Mouse (Mus musculus): ENCODE measurements at regions not wholly inside any gene's neighbourhood (a gene's known extent, or its start where the extent isn't known, plus 50 kb on each side); places are given as distances from the start of the nearest gene placed in this dataset.

- H3K4me3 ChIP-seq (ENCODE audit: low read depth, low read length) = no peak overlapping the region
- H3K27ac ChIP-seq (ENCODE audit: low read length) = no peak overlapping the region
- H3K27me3 ChIP-seq (ENCODE audit: control insufficient read depth, insufficient read depth, low read depth, low read length) = no peaks in the 10 kb centered on the region
- no peaks in the 10 kb centered on the region for H3K9me3 ChIP-seq (replicated peaks; ENCODE audit: control insufficient read depth, low read length, poor library complexity, severe bottlenecking)
- no peak overlapping the region for H3K4me2 ChIP-seq (ENCODE audit: low read length)
- no peak overlapping the region for H3K9ac ChIP-seq (ENCODE audit: low read depth, low read length)
- no peaks in the 10 kb centered on the region for H3K36me3 ChIP-seq (ENCODE audit: control insufficient read depth, insufficient read depth, low read length)
- ATAC-seq = no peak
- 90% methylated on average over 6 of the region's 6 CpGs for WGBS
- H3K4me1 ChIP-seq (ENCODE audit: control insufficient read depth, insufficient read depth, low read length) = 0 out of 2 replicates have a peak, but pooled peaks cover 5% of the 10 kb centered on the region
Measured at GRCm38 (mm10) chr1:77008001-77008400, 506.9 kb downstream of the Epha4 start.

GRCm38 (mm10) chr1:77010608-77011214, 504.2 kb downstream of the Epha4 start:
- H3K9ac ChIP-seq (ENCODE audit: low read depth, low read length) = no peak overlapping the region
- no peaks in the 10 kb centered on the region for H3K27me3 ChIP-seq (ENCODE audit: control insufficient read depth, insufficient read depth, low read depth, low read length)
- H3K9me3 ChIP-seq (replicated peaks; ENCODE audit: control insufficient read depth, low read length, poor library complexity, severe bottlenecking) = no peaks in the 10 kb centered on the region
- ATAC-seq = no peak
- H3K4me1 ChIP-seq (ENCODE audit: control insufficient read depth, insufficient read depth, low read length) = 0 out of 2 replicates have a peak, but pooled peaks cover 5% of the 10 kb centered on the region
- no peak overlapping the region for H3K4me3 ChIP-seq (ENCODE audit: low read depth, low read length)
- H3K27ac ChIP-seq (ENCODE audit: low read length) = no peak overlapping the region
- no peaks in the 10 kb centered on the region for H3K36me3 ChIP-seq (ENCODE audit: control insufficient read depth, insufficient read depth, low read length)
- no peak overlapping the region for H3K4me2 ChIP-seq (ENCODE audit: low read length)
- 52% methylated on average over 8 of the region's 8 CpGs for WGBS

DNA sequence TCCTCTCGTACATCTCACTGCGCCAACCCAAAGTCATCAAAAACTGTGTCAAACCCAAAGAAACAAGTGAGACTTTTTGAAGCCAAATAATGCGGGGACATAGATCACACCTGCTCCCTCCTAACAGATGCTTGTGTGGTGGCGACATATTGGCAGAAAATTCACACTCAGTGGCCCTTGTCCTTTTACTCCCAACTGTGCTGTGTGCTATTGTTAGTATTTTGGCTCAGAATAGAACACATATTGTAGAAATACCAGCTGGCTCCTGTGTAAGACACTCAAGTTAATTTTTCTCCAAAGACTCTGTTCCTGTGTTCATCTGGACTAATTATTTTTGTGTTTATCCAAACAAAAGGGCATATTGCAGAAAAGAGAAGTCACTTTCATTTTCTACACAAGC, 487.2 kb downstream of the Epha4 start:
- no peak for ATAC-seq

DNA sequence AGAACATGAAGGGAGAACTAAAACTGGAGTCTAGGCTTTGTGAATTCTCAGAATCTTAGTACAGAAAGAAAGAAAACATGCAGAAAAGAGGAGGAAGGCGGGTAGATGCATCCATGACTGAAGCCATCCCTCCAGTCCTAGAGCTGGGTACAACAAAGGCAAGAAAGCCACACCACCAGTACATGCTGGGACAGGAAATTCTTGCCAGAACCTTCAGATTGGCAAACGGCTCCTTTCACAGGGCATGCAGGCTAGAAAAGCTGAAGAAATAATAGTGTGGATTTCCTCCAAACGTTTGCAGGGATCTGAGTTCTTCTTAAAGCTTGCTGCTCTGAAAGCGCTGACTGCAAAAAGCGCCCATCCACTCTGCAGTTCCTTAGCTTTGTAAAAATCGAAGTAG, 486.7 kb downstream of the Epha4 start:
- no peak overlapping the region for H3K4me2 ChIP-seq (ENCODE audit: low read length)
- H3K27ac ChIP-seq (ENCODE audit: low read length) = no peak overlapping the region
- no peaks in the 10 kb centered on the region for H3K27me3 ChIP-seq (ENCODE audit: control insufficient read depth, insufficient read depth, low read depth, low read length)
- WGBS = 87% methylated on average over 6 of the region's 6 CpGs
- no peaks in the 10 kb centered on the region for H3K36me3 ChIP-seq (ENCODE audit: control insufficient read depth, insufficient read depth, low read length)
- no peaks in the 10 kb centered on the region for H3K4me1 ChIP-seq (ENCODE audit: control insufficient read depth, insufficient read depth, low read length)
- H3K9ac ChIP-seq (ENCODE audit: low read depth, low read length) = no peak overlapping the region
- ATAC-seq = no peak
- H3K4me3 ChIP-seq (ENCODE audit: low read depth, low read length) = no peak overlapping the region
- no peaks in the 10 kb centered on the region for H3K9me3 ChIP-seq (replicated peaks; ENCODE audit: control insufficient read depth, low read length, poor library complexity, severe bottlenecking)

More for the DNA sequence above, 487.2 kb downstream of the Epha4 start:
- Histone ChIP-seq H3K27ac (ENCODE audit: low read length) (no peak overlapping the region), H3K9ac (ENCODE audit: low read depth, low read length) (no peak overlapping the region), H3K4me2 (ENCODE audit: low read length) (no peak overlapping the region), H3K36me3 (ENCODE audit: control insufficient read depth, insufficient read depth, low read length) (no peaks in the 10 kb centered on the region), H3K4me3 (ENCODE audit: low read depth, low read length) (no peak overlapping the region), H3K9me3 (replicated peaks; ENCODE audit: control insufficient read depth, low read length, poor library complexity, severe bottlenecking) (no peaks in the 10 kb centered on the region), H3K27me3 (ENCODE audit: control insufficient read depth, insufficient read depth, low read depth, low read length) (no peaks in the 10 kb centered on the region), H3K4me1 (ENCODE audit: control insufficient read depth, insufficient read depth, low read length) (no peaks in the 10 kb centered on the region)
- 85% methylated on average over 4 of the region's 4 CpGs for WGBS

DNA sequence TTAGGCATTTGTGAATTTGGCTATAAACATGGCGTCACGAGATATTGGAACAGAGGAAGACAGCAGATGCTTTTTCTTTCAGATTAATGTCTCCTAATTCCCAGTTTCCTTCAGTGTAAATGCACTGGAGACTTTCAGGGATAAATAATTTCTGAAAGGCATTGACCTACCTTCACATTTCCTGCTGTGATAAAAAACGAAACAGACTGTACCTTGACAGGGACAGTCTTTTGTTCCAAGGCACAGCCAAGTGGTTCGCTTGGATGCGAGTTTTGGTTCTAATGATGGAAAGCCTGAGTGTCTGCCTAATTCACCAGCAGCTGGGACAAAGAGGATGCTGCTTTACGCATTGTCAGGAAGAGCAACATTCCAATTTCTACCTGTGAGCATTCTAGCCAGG, 485.8 kb downstream of the Epha4 start:
- no peak overlapping the region for H3K4me2 ChIP-seq (ENCODE audit: low read length)
- no peak overlapping the region for H3K27ac ChIP-seq (ENCODE audit: low read length)
- no peaks in the 10 kb centered on the region for H3K27me3 ChIP-seq (ENCODE audit: control insufficient read depth, insufficient read depth, low read depth, low read length)
- ATAC-seq = no peak
- H3K36me3 ChIP-seq (ENCODE audit: control insufficient read depth, insufficient read depth, low read length) = no peaks in the 10 kb centered on the region
- H3K9me3 ChIP-seq (replicated peaks; ENCODE audit: control insufficient read depth, low read length, poor library complexity, severe bottlenecking) = no peaks in the 10 kb centered on the region
- H3K4me3 ChIP-seq (ENCODE audit: low read depth, low read length) = no peak overlapping the region
- WGBS = 89% methylated on average over 6 of the region's 6 CpGs
- no peaks in the 10 kb centered on the region for H3K4me1 ChIP-seq (ENCODE audit: control insufficient read depth, insufficient read depth, low read length)
- no peak overlapping the region for H3K9ac ChIP-seq (ENCODE audit: low read depth, low read length)

GRCm38 (mm10) chr1:77043749-77044564, 470.9 kb downstream of the Epha4 start:
- H3K4me3 ChIP-seq (ENCODE audit: low read depth, low read length) = no peak overlapping the region
- no peaks in the 10 kb centered on the region for H3K9me3 ChIP-seq (replicated peaks; ENCODE audit: control insufficient read depth, low read length, poor library complexity, severe bottlenecking)
- no peaks in the 10 kb centered on the region for H3K4me1 ChIP-seq (ENCODE audit: control insufficient read depth, insufficient read depth, low read length)
- no peak for ATAC-seq
- WGBS = 85% methylated on average over 14 of the region's 14 CpGs
- H3K27me3 ChIP-seq (ENCODE audit: control insufficient read depth, insufficient read depth, low read depth, low read length) = no peaks in the 10 kb centered on the region
- no peak overlapping the region for H3K27ac ChIP-seq (ENCODE audit: low read length)
- H3K36me3 ChIP-seq (ENCODE audit: control insufficient read depth, insufficient read depth, low read length) = no peaks in the 10 kb centered on the region
- no peak overlapping the region for H3K4me2 ChIP-seq (ENCODE audit: low read length)
- H3K9ac ChIP-seq (ENCODE audit: low read depth, low read length) = no peak overlapping the region

DNA sequence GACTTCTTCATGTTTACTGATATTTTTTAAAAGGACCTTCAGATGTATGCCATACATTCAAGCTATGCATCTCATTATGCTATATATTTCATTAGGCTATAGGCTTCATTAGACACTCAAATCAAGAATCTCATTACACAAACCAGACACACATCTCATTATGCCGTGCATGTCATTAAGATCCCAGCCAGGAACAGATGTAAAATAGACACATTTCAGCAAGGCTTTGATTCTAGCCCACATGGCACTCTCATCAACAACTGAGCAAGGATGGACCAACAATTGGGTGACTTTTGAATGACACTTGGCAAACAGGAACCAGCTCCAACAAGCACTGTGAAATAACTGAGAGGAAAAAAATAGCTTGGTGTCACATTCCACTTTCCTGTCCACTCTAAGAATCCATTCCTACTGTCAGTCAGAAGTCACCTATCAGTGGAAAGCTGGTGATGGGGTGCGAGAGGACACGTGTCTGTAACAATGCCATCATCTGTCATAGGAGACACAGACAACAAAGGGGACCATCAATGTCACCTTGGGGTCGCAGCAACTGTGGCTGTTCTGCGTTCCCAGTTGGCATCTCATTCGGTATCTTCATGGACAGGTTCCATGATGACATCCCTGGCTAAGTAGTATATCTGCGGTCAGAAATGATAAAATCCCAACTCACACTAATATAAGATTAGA, 466.0 kb downstream of the Epha4 start:
- Histone ChIP-seq H3K27ac (ENCODE audit: low read length) (no peak overlapping the region), H3K4me2 (ENCODE audit: low read length) (no peak overlapping the region), H3K36me3 (ENCODE audit: control insufficient read depth, insufficient read depth, low read length) (no peaks in the 10 kb centered on the region), H3K9ac (ENCODE audit: low read depth, low read length) (no peak overlapping the region), H3K9me3 (replicated peaks; ENCODE audit: control insufficient read depth, low read length, poor library complexity, severe bottlenecking) (no peaks in the 10 kb centered on the region), H3K4me3 (ENCODE audit: low read depth, low read length) (no peak overlapping the region), H3K27me3 (ENCODE audit: control insufficient read depth, insufficient read depth, low read depth, low read length) (no peaks in the 10 kb centered on the region), H3K4me1 (ENCODE audit: control insufficient read depth, insufficient read depth, low read length) (no peaks in the 10 kb centered on the region)
- no peak for ATAC-seq
- WGBS = 89% methylated on average over 7 of the region's 7 CpGs

- Histone ChIP-seq H3K4me1 (ENCODE audit: control insufficient read depth, insufficient read depth, low read length) (no peaks in the 10 kb centered on the region), H3K27me3 (ENCODE audit: control insufficient read depth, insufficient read depth, low read depth, low read length) (no peaks in the 10 kb centered on the region), H3K9me3 (replicated peaks; ENCODE audit: control insufficient read depth, low read length, poor library complexity, severe bottlenecking) (no peaks in the 10 kb centered on the region), H3K4me3 (ENCODE audit: low read depth, low read length) (no peak overlapping the region), H3K4me2 (ENCODE audit: low read length) (no peak overlapping the region), H3K27ac (ENCODE audit: low read length) (no peak overlapping the region), H3K9ac (ENCODE audit: low read depth, low read length) (no peak overlapping the region), H3K36me3 (ENCODE audit: control insufficient read depth, insufficient read depth, low read length) (no peaks in the 10 kb centered on the region)
- WGBS = 75% methylated on average over 5 of the region's 5 CpGs
- ATAC-seq = no peak
Measured at GRCm38 (mm10) chr1:77051239-77051638, 463.6 kb downstream of the Epha4 start.
